In genomic region chr11:36635082-36635481, GRCm38 (mm10) we compare ENCODE assay signal across 15 mouse cellular contexts.
DNase-seq lines count a peak whose midpoint lies in the region; ATAC-seq and TF ChIP-seq lines count a peak whose summit lies in the region.
"Had no signal": no experiment of that assay in that cellular context is flagged by ENCODE, and none has a peak within 500 bp of the region (broad histone marks: within the 10 kb centered on the region; RNA-seq: fewer than 3 reads in every experiment).

No protein-coding gene starts in this region.

- H3K9ac ChIP-seq in embryonic facial prominence, embryonic 14.5 days (ENCODE audit: low read depth, low read length): no peak overlapping the region
- H3K9ac ChIP-seq in heart, embryonic 14.5 days (ENCODE audit: low read length): 0 out of 2 replicates have a peak overlapping the region, but pooled peaks have one; percentile 8
- H3K9ac ChIP-seq in midbrain, postnatal 0 days (replicated peaks; ENCODE audit: low read length, poor library complexity, severe bottlenecking): no peak overlapping the region

- H3K4me1 ChIP-seq in embryonic facial prominence, embryonic 14.5 days (ENCODE audit: control insufficient read depth, insufficient read depth, low read length): no peaks in the 10 kb centered on the region
- no peaks in the 10 kb centered on the region for H3K4me1 ChIP-seq in embryonic facial prominence, embryonic 10.5 days
- H3K4me1 ChIP-seq in heart, embryonic 14.5 days (ENCODE audit: control insufficient read depth in 2 of 2, insufficient read depth in 2 of 2, low read length in 2 of 2): peaks cover 4 to 6% of the 10 kb centered on the region in 2 experiments; a peak in 2 of 4 replicates
- peaks cover 14% of the 10 kb centered on the region for H3K4me1 ChIP-seq in midbrain, embryonic 10.5 days
- H3K4me1 ChIP-seq in midbrain, postnatal 0 days (ENCODE audit: insufficient read depth, low read length): no peaks in the 10 kb centered on the region; the same call in 1 of the 2 replicates

- peak; percentile 14 for DNase-seq in embryonic facial prominence, embryonic 14.5 days (ENCODE audit: low spot score)
- no peak for DNase-seq in embryonic facial prominence, embryonic 10.5 days (ENCODE audit: low spot score)
- no peak for DNase-seq in heart, adult 8-10 months (ENCODE audit: low spot score)
- no peak for DNase-seq in midbrain, embryonic 10.5 days (ENCODE audit: low spot score)
- DNase-seq in midbrain, postnatal 0 days (ENCODE audit: low spot score): no peak
- peak; percentile 4 for DNase-seq in embryo, embryonic 9.5 days (ENCODE audit: extremely low spot score)
- DNase-seq in kidney, adult 18-20 months: no peak
- DNase-seq: adrenal gland, postnatal 25 days; cerebellum, adult 18-20 months; gastrocnemius, adult 2 months; heart, postnatal 36 days had no signal

- WGBS in embryonic facial prominence, embryonic 14.5 days: 37% methylated on average over 6 of the region's 6 CpGs
- 63% methylated on average over 6 of the region's 6 CpGs for WGBS in embryonic facial prominence, embryonic 10.5 days
- WGBS in heart, embryonic 14.5 days: 12% methylated on average over 6 of the region's 6 CpGs
- 47% methylated on average over 6 of the region's 6 CpGs for WGBS in midbrain, embryonic 10.5 days
- 19% methylated on average over 6 of the region's 6 CpGs for WGBS in midbrain, postnatal 0 days

- ATAC-seq in embryonic facial prominence, embryonic 14.5 days (ENCODE audit: low read depth): no peak
- ATAC-seq in heart, embryonic 14.5 days (ENCODE audit: insufficient number of reproducible peaks, insufficient read depth, low FRiP score, low read depth): peak; percentile 56; the same call in 1 of the 2 replicates
- no peak for ATAC-seq in midbrain, postnatal 0 days (ENCODE audit: low FRiP score)
- ATAC-seq: inflammation-experienced regulatory T-cells, adult 6 months had no signal

- H3K4me3 ChIP-seq in embryonic facial prominence, embryonic 14.5 days (ENCODE audit: low read depth, low read length): no peak overlapping the region
- H3K4me3 ChIP-seq in embryonic facial prominence, embryonic 10.5 days: no peak overlapping the region
- H3K4me3 ChIP-seq in heart, embryonic 14.5 days (ENCODE audit: control insufficient read depth in 1 of 2, insufficient read depth in 1 of 2, low read depth in 1 of 2, low read length in 2 of 2): no peak overlapping the region
- H3K4me3 ChIP-seq in midbrain, embryonic 10.5 days: no peak overlapping the region
- H3K4me3 ChIP-seq in midbrain, postnatal 0 days (ENCODE audit: low read depth, low read length): no peak overlapping the region
- H3K4me3 ChIP-seq: erythroblast, embryonic 14.5 days; gastrocnemius, adult 2 months had no signal

- no peaks in the 10 kb centered on the region for H3K27me3 ChIP-seq in embryonic facial prominence, embryonic 14.5 days (replicated peaks; ENCODE audit: control insufficient read depth, insufficient read depth, low read length)
- H3K27me3 ChIP-seq in embryonic facial prominence, embryonic 10.5 days (replicated peaks; ENCODE audit: low read depth, poor library complexity, severe bottlenecking): no peaks in the 10 kb centered on the region
- no peaks in the 10 kb centered on the region for H3K27me3 ChIP-seq in heart, embryonic 14.5 days (ENCODE audit: control insufficient read depth, insufficient read depth, low read length)
- H3K27me3 ChIP-seq in midbrain, embryonic 10.5 days (ENCODE audit: low read depth, poor library complexity, severe bottlenecking): no peaks in the 10 kb centered on the region
- H3K27me3 ChIP-seq in midbrain, postnatal 0 days (ENCODE audit: insufficient read depth, low read length): no peaks in the 10 kb centered on the region

- no peak overlapping the region for H3K4me2 ChIP-seq in embryonic facial prominence, embryonic 14.5 days (ENCODE audit: low read depth, low read length)
- peak overlapping the region; percentile 53 for H3K4me2 ChIP-seq in heart, embryonic 14.5 days (ENCODE audit: low read length)
- no peak overlapping the region for H3K4me2 ChIP-seq in midbrain, postnatal 0 days (ENCODE audit: low read depth, low read length, poor library complexity, severe bottlenecking)

- H3K36me3 ChIP-seq in embryonic facial prominence, embryonic 14.5 days (ENCODE audit: control insufficient read depth, insufficient read depth, low read length): no peaks in the 10 kb centered on the region
- no peaks in the 10 kb centered on the region for H3K36me3 ChIP-seq in embryonic facial prominence, embryonic 10.5 days (replicated peaks)
- no peaks in the 10 kb centered on the region for H3K36me3 ChIP-seq in heart, embryonic 14.5 days (ENCODE audit: control insufficient read depth, insufficient read depth, low read length)
- no peaks in the 10 kb centered on the region for H3K36me3 ChIP-seq in midbrain, embryonic 10.5 days
- no peaks in the 10 kb centered on the region for H3K36me3 ChIP-seq in midbrain, postnatal 0 days (ENCODE audit: insufficient read depth, low read length)

- no peak for TF ChIP-seq CTCF in midbrain, postnatal 0 days (IDR thresholded peaks at IDR 0.05)

- H3K27ac ChIP-seq in embryonic facial prominence, embryonic 14.5 days (replicated peaks; ENCODE audit: low read depth, low read length): no peak overlapping the region
- no peak overlapping the region for H3K27ac ChIP-seq in embryonic facial prominence, embryonic 10.5 days (replicated peaks)
- H3K27ac ChIP-seq in heart, embryonic 14.5 days (replicated peaks in 1 of 2; ENCODE audit: control insufficient read depth in 1 of 2, insufficient read depth in 1 of 2, low read depth in 2 of 2, low read length in 2 of 2): peak overlapping the region; percentile 39 to 53
- H3K27ac ChIP-seq in midbrain, embryonic 10.5 days (replicated peaks): peak overlapping the region; percentile 59
- no peak overlapping the region for H3K27ac ChIP-seq in midbrain, postnatal 0 days (ENCODE audit: low read depth, low read length)
- H3K27ac ChIP-seq: gastrocnemius, adult 2 months; kidney, postnatal 0 days had no signal

- H3K9me3 ChIP-seq in embryonic facial prominence, embryonic 14.5 days (ENCODE audit: control insufficient read depth, low read length): no peaks in the 10 kb centered on the region
- no peaks in the 10 kb centered on the region for H3K9me3 ChIP-seq in embryonic facial prominence, embryonic 10.5 days
- no peaks in the 10 kb centered on the region for H3K9me3 ChIP-seq in heart, embryonic 14.5 days (ENCODE audit: control insufficient read depth, low read length)
- H3K9me3 ChIP-seq in midbrain, embryonic 10.5 days (replicated peaks): no peaks in the 10 kb centered on the region
- H3K9me3 ChIP-seq in midbrain, postnatal 0 days (ENCODE audit: low read length): no peaks in the 10 kb centered on the region

Comparison
In these comparisons a context has a peak if more than half of its experiments do, and no peak if none do; other contexts are left out.
1. DNase-seq: peak in embryonic facial prominence, embryonic 14.5 days (single experiment) and embryo, embryonic 9.5 days (single experiment); none in embryonic facial prominence, embryonic 10.5 days (single experiment), heart, adult 8-10 months (single experiment), midbrain, embryonic 10.5 days (single experiment), midbrain, postnatal 0 days (single experiment) and kidney, adult 18-20 months (single experiment).
2. H3K27ac ChIP-seq: peak in heart, embryonic 14.5 days (2 of 2) and midbrain, embryonic 10.5 days (single experiment); none in embryonic facial prominence, embryonic 14.5 days (single experiment), embryonic facial prominence, embryonic 10.5 days (single experiment) and midbrain, postnatal 0 days (single experiment).